Mouse (Mus musculus): ENCODE results near the gene Mcur1. TPM values are rescaled to one million over a fixed set of nuclear protein-coding genes. Genes with fewer than 3 reads are reported as not detected.

Gene Mcur1
- polyA plus RNA-seq, 1 experiment from 2014 or later, result 14.9 TPM

DNA sequence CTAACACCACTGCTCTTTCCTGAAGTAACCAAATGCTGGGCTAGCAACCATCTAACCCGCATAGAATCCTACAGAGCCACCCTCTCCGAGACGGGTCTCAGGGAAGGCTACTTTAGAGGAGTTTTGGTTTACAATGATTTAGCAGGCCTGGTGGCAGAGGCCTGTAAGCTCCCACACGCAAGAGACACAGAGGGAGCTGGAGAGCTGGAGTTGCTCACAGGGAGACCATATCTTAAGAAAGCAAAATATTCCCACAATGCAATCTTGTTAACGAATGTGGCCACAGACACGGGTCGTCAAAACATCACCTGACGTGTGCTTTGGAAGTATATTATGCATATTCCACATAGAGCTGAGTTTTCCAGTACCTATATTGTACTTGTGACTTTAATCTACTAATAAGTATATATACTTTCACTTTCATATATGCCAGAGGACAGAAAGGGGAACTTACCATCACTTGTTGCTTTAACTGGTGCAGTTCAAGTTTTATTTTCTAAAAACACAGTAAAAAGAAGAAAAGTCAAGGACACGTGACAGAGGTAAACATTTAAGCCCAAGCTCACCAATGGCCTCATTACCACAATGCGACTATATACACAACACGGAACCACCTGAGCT, 10.8 kb downstream of the Mcur1 start:
- no peak for ATAC-seq (replicated peaks; ENCODE audit: insufficient number of reproducible peaks, low FRiP score, low TSS enrichment, low read depth)

DNA sequence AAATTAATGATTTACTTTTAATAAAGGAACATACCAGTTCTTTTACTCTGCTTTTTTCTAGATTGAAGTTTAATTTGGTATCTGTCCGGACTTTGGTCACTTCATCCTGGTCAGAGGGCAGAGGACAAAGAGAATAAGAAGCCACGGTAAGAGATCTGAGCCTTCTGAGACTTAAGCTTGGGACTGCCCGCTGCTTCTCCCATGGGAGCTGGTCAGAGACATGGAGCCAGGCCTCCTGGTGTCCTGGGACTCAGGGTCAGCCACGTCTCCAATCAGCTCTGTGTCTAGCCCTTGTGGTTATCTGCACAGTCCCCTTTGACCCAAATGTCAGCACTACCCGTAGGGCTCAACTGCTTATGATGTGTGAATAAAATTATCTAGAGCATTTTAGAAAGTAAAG, 11.4 kb downstream of the Mcur1 start:
- Histone ChIP-seq H3K9me3 (replicated peaks; ENCODE audit: control insufficient read depth, low read length) (no peaks in the 10 kb centered on the region), H3K27ac (replicated peaks; ENCODE audit: low read depth, low read length) (no peak overlapping the region), H3K4me3 (ENCODE audit: low read depth, low read length) (no peak overlapping the region), H3K4me2 (ENCODE audit: low read depth, low read length) (no peak overlapping the region), H3K36me3 (replicated peaks; ENCODE audit: control insufficient read depth, insufficient read depth, low read depth, low read length) (no peaks in the 10 kb centered on the region), H3K9ac (replicated peaks; ENCODE audit: low read length) (no peak overlapping the region), H3K27me3 (ENCODE audit: control insufficient read depth, insufficient read depth, low read length) (no peaks in the 10 kb centered on the region), H3K4me1 (ENCODE audit: control insufficient read depth, insufficient read depth, low read length) (no peaks in the 10 kb centered on the region)
- 72% methylated on average over 5 of the region's 5 CpGs for WGBS
- DNase-seq (ENCODE audit: low spot score) (no peak), ATAC-seq (replicated peaks; ENCODE audit: insufficient number of reproducible peaks, low FRiP score, low TSS enrichment, low read depth) (no peak)

More for the DNA sequence above, 10.8 kb downstream of the Mcur1 start:
- Histone ChIP-seq H3K27ac (replicated peaks; ENCODE audit: low read depth, low read length) (no peak overlapping the region), H3K36me3 (replicated peaks; ENCODE audit: control insufficient read depth, insufficient read depth, low read depth, low read length) (no peaks in the 10 kb centered on the region), H3K4me3 (ENCODE audit: low read depth, low read length) (no peak overlapping the region), H3K9me3 (replicated peaks; ENCODE audit: control insufficient read depth, low read length) (no peaks in the 10 kb centered on the region), H3K9ac (replicated peaks; ENCODE audit: low read length) (no peak overlapping the region), H3K4me2 (ENCODE audit: low read depth, low read length) (no peak overlapping the region), H3K4me1 (ENCODE audit: control insufficient read depth, insufficient read depth, low read length) (no peaks in the 10 kb centered on the region), H3K27me3 (ENCODE audit: control insufficient read depth, insufficient read depth, low read length) (no peaks in the 10 kb centered on the region)
- WGBS, result 90% methylated on average over 11 of the region's 11 CpGs
- no peak for DNase-seq (ENCODE audit: low spot score)

DNA sequence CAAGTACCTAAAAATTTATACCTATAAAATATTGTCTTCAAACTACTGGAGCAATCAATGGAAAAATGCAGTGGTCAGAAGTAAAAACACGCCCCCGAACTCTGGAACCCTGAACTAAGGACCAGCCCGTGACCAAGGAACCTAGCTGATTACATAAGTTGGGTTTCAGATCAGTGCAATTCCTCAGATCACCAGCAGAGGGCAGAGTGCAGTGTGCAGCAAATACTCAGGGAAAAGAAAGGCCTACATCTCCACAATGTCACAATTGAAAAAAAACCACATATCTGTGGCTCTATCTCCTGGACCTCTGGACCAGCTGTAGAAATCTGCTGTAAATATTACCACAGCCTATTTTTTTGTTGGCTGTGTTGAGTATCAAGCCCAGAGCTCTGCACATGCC, 13.1 kb downstream of the Mcur1 start:
- Histone ChIP-seq H3K4me1 (ENCODE audit: control insufficient read depth, insufficient read depth, low read length) (no peaks in the 10 kb centered on the region), H3K4me2 (ENCODE audit: low read depth, low read length) (no peak overlapping the region), H3K9ac (replicated peaks; ENCODE audit: low read length) (no peak overlapping the region), H3K4me3 (ENCODE audit: low read depth, low read length) (no peak overlapping the region), H3K27ac (replicated peaks; ENCODE audit: low read depth, low read length) (no peak overlapping the region), H3K9me3 (replicated peaks; ENCODE audit: control insufficient read depth, low read length) (no peaks in the 10 kb centered on the region), H3K36me3 (replicated peaks; ENCODE audit: control insufficient read depth, insufficient read depth, low read depth, low read length) (no peaks in the 10 kb centered on the region), H3K27me3 (ENCODE audit: control insufficient read depth, insufficient read depth, low read length) (no peaks in the 10 kb centered on the region)
- peak; percentile 87 for DNase-seq (ENCODE audit: low spot score)
- no peak for ATAC-seq (replicated peaks; ENCODE audit: insufficient number of reproducible peaks, low FRiP score, low TSS enrichment, low read depth)
- 52% methylated on average over 3 of the region's 3 CpGs for WGBS

DNA sequence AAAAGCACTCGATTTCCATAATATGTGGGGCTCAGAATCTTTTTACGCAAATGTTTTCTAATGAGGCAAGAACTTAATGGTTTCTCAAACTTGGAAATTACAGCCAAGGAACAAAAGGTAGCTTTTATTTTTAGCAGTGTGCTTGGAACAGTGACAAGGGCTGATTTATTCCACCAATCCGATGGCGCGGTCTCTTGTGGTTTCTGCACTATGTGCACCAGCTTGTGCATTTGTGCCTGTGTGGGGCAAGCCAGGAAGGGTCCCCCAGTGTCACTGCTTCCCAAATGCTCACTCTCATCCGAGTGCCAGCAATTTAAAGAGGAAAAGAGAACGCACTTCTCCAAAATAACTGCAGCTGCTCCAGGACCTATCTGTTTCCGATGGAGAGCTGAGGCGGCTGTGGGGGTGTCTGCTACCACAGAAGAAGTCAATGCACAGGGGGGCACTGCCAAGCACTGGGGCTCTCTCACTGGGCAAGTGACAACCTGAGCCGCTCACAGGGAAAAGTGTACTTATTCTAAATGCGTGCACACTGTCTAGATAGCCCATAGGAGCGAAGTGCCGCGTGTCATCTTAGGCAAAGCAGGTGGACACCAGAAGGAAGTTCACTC, 19.7 kb downstream of the Mcur1 start:
- H3K27me3 ChIP-seq (ENCODE audit: control insufficient read depth, insufficient read depth, low read length), result no peaks in the 10 kb centered on the region
- ATAC-seq (replicated peaks; ENCODE audit: insufficient number of reproducible peaks, low FRiP score, low TSS enrichment, low read depth) (no peak), DNase-seq (ENCODE audit: low spot score) (no peak)
- H3K4me2 ChIP-seq (ENCODE audit: low read depth, low read length), result no peak overlapping the region
- H3K4me1 ChIP-seq (ENCODE audit: control insufficient read depth, insufficient read depth, low read length), result no peaks in the 10 kb centered on the region
- H3K9ac ChIP-seq (replicated peaks; ENCODE audit: low read length), result no peak overlapping the region
- no peak overlapping the region for H3K27ac ChIP-seq (replicated peaks; ENCODE audit: low read depth, low read length)
- no peaks in the 10 kb centered on the region for H3K9me3 ChIP-seq (replicated peaks; ENCODE audit: control insufficient read depth, low read length)
- no peak overlapping the region for H3K4me3 ChIP-seq (ENCODE audit: low read depth, low read length)
- WGBS, result 90% methylated on average over 14 of the region's 14 CpGs
- no peaks in the 10 kb centered on the region for H3K36me3 ChIP-seq (replicated peaks; ENCODE audit: control insufficient read depth, insufficient read depth, low read depth, low read length)

DNA sequence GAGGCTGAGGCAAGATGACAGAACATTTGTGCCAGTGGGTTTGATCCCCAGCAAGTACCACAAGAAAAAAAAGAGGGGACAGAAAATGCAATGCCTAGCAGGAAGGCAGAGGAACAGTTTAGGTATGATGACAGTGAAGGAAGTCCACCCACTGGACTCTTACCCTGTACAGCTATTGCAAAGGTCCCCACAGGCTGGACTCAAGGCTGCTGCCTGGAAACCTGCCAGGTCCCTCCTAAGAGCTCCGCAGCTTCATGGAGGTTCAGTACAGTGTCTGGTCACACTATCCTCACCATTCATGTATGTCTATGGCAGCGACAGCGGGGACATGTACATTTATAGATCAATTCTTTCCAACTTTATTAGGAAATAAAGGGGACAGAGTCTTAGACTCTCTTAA, 20.6 kb downstream of the Mcur1 start:
- DNase-seq (ENCODE audit: low spot score) (no peak), ATAC-seq (replicated peaks; ENCODE audit: insufficient number of reproducible peaks, low FRiP score, low TSS enrichment, low read depth) (no peak)
- Histone ChIP-seq H3K27me3 (ENCODE audit: control insufficient read depth, insufficient read depth, low read length) (no peaks in the 10 kb centered on the region), H3K4me3 (ENCODE audit: low read depth, low read length) (no peak overlapping the region), H3K27ac (replicated peaks; ENCODE audit: low read depth, low read length) (no peak overlapping the region), H3K36me3 (replicated peaks; ENCODE audit: control insufficient read depth, insufficient read depth, low read depth, low read length) (no peaks in the 10 kb centered on the region), H3K4me2 (ENCODE audit: low read depth, low read length) (no peak overlapping the region), H3K9ac (replicated peaks; ENCODE audit: low read length) (no peak overlapping the region), H3K9me3 (replicated peaks; ENCODE audit: control insufficient read depth, low read length) (no peaks in the 10 kb centered on the region), H3K4me1 (ENCODE audit: control insufficient read depth, insufficient read depth, low read length) (no peaks in the 10 kb centered on the region)
- 94% methylated on average over 3 of the region's 3 CpGs for WGBS

DNA sequence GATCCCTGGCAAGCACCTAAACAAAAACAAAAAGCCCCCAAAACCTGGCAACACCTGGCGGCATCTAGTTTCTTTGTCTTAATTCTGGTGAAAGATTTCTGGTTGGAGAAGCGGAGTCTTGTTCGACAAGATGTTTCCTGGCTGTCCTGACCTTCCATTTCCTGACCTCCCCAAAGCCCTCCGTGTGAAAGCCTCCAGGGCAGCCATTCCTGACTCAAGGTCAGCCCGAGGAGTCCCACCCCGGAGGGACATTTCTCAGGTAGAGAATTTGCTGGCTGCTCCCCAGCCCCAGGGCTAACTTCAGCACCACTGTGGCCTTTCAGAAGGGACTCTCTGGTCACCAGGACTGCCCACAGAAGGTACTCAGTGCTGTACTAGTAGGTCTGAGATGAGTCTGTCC, 22.1 kb downstream of the Mcur1 start:
- Histone ChIP-seq H3K9ac (replicated peaks; ENCODE audit: low read length) (no peak overlapping the region), H3K27me3 (ENCODE audit: control insufficient read depth, insufficient read depth, low read length) (no peaks in the 10 kb centered on the region), H3K4me2 (ENCODE audit: low read depth, low read length) (no peak overlapping the region), H3K9me3 (replicated peaks; ENCODE audit: control insufficient read depth, low read length) (no peaks in the 10 kb centered on the region), H3K27ac (replicated peaks; ENCODE audit: low read depth, low read length) (no peak overlapping the region), H3K36me3 (replicated peaks; ENCODE audit: control insufficient read depth, insufficient read depth, low read depth, low read length) (no peaks in the 10 kb centered on the region), H3K4me3 (ENCODE audit: low read depth, low read length) (no peak overlapping the region), H3K4me1 (ENCODE audit: control insufficient read depth, insufficient read depth, low read length) (no peaks in the 10 kb centered on the region)
- ATAC-seq (replicated peaks; ENCODE audit: insufficient number of reproducible peaks, low FRiP score, low TSS enrichment, low read depth) (no peak), DNase-seq (ENCODE audit: low spot score) (no peak)
- WGBS, result 38% methylated on average over 6 of the region's 6 CpGs

DNA sequence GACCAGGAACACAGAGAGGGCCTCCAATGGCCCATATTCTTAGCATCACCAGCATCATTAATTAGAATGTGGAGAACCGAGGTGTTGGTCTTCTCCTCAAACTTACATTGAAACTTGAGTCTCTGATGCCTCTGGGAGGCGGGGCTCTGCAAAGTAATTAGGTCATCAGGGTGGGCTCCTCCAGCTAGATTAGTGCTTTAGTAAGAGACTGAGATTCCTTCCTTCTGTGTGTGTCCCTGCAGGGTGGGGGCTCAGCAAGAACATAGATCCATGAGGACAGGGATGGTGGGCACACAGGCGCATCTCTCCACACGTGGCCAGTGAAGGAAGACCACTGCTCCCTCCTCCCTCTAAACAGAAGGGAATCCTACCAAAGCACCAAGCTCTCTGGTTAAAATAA, 26.0 kb downstream of the Mcur1 start:
- Histone ChIP-seq H3K27me3 (ENCODE audit: control insufficient read depth, insufficient read depth, low read length) (no peaks in the 10 kb centered on the region), H3K4me3 (ENCODE audit: low read depth, low read length) (no peak overlapping the region), H3K9me3 (replicated peaks; ENCODE audit: control insufficient read depth, low read length) (no peaks in the 10 kb centered on the region), H3K9ac (replicated peaks; ENCODE audit: low read length) (no peak overlapping the region), H3K36me3 (replicated peaks; ENCODE audit: control insufficient read depth, insufficient read depth, low read depth, low read length) (no peaks in the 10 kb centered on the region), H3K27ac (replicated peaks; ENCODE audit: low read depth, low read length) (no peak overlapping the region), H3K4me2 (ENCODE audit: low read depth, low read length) (no peak overlapping the region), H3K4me1 (ENCODE audit: control insufficient read depth, insufficient read depth, low read length) (no peaks in the 10 kb centered on the region)
- DNase-seq (ENCODE audit: low spot score), result no peak
- 79% methylated on average over 4 of the region's 4 CpGs for WGBS
- no peak for ATAC-seq (replicated peaks; ENCODE audit: insufficient number of reproducible peaks, low FRiP score, low TSS enrichment, low read depth)

DNA sequence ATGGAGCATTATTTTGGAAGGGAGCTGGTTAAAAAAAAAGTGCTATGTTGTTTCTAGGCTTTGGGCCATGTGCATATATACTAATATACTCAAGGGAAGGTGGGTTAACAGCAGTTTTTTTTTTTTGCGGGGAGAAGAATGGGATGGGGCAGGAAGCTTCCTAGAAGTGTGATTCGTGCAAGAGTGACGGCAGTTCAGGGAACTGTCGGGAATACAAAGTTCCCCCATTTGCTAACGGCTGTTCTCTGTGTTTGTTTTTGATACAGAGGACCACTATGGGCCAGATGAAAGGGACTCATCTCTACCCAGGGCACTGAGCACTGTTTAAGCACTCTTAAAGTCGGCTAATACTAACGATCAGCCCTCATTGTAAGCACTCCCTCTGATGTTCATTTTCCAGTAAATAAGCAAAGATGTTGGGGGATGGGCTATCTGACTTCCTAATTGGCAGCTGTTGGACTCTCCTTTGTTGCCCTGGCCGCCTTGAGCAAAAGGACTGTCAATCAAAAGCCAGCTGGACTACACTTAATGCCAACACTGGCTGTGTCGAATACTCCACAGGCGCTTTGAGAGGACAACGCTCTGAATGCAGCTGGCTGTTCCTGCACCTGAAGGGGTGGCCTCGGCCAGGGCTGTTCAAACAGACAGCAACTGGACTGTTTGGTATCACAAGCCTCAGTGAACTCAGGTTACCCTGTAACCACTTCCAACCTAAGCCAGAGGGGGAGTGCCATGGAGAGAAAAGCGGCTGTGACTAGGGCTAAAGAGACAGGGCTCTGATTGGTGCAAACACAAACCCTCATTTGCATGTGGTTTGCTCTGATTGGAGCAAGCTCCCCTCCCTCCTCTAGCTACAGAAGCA, 28.9 kb downstream of the Mcur1 start:
- Histone ChIP-seq H3K9ac (replicated peaks; ENCODE audit: low read length) (no peak overlapping the region), H3K9me3 (replicated peaks; ENCODE audit: control insufficient read depth, low read length) (no peaks in the 10 kb centered on the region), H3K4me1 (ENCODE audit: control insufficient read depth, insufficient read depth, low read length) (no peaks in the 10 kb centered on the region), H3K4me3 (ENCODE audit: low read depth, low read length) (no peak overlapping the region), H3K27me3 (ENCODE audit: control insufficient read depth, insufficient read depth, low read length) (no peaks in the 10 kb centered on the region), H3K4me2 (ENCODE audit: low read depth, low read length) (peak overlapping the region; percentile 2; the same call in 1 of the 2 replicates), H3K36me3 (replicated peaks; ENCODE audit: control insufficient read depth, insufficient read depth, low read depth, low read length) (no peaks in the 10 kb centered on the region), H3K27ac (replicated peaks; ENCODE audit: low read depth, low read length) (peak overlapping the region; percentile 43; the same call in 1 of the 2 replicates)
- DNase-seq (ENCODE audit: low spot score) (peak; percentile 86), ATAC-seq (replicated peaks; ENCODE audit: insufficient number of reproducible peaks, low FRiP score, low TSS enrichment, low read depth) (peak; percentile 90)
- 21% methylated on average over 13 of the region's 13 CpGs for WGBS

Data from embryonic facial prominence, embryonic 11.5 days (tissue).